16 mouse cellular contexts compared by ENCODE assay signal in genomic region chr5:129578201-129578600, GRCm38 (mm10). TPM values are rescaled to one million over a fixed set of nuclear protein-coding genes. Genes with fewer than 3 reads are reported as not detected.
DNase-seq lines count a peak whose midpoint lies in the region; ATAC-seq and TF ChIP-seq lines count a peak whose summit lies in the region.
"Had no signal": no experiment of that assay in that cellular context is flagged by ENCODE, and none has a peak within 500 bp of the region (broad histone marks: within the 10 kb centered on the region; RNA-seq: fewer than 3 reads in every experiment).

No protein-coding gene starts in this region.

- ATAC-seq in kidney, embryonic 15.5 days (replicated peaks; ENCODE audit: low FRiP score): no peak
- 0 out of 2 replicates have a peak, but pooled peaks have one; percentile 40 for ATAC-seq in kidney, postnatal 0 days (replicated peaks; ENCODE audit: low FRiP score, low read depth)
- ATAC-seq: intestine, postnatal 0 days; liver, postnatal 0 days had no signal

- H3K27me3 ChIP-seq in kidney, embryonic 15.5 days: peaks cover 32% of the 10 kb centered on the region
- H3K27me3 ChIP-seq in kidney, postnatal 0 days (ENCODE audit: insufficient read depth, low read length): no peaks in the 10 kb centered on the region

- H3K36me3 ChIP-seq in kidney, embryonic 15.5 days: no peaks in the 10 kb centered on the region
- H3K36me3 ChIP-seq in kidney, postnatal 0 days (ENCODE audit: insufficient read depth, low read length): no peaks in the 10 kb centered on the region
- H3K36me3 ChIP-seq: limb, embryonic 15.5 days had no signal

- no peaks in the 10 kb centered on the region for H3K9me3 ChIP-seq in kidney, embryonic 15.5 days (replicated peaks)
- H3K9me3 ChIP-seq in kidney, postnatal 0 days (replicated peaks; ENCODE audit: low read length): no peaks in the 10 kb centered on the region
- H3K9me3 ChIP-seq: limb, embryonic 15.5 days; midbrain, embryonic 12.5 days had no signal

- H3K27ac ChIP-seq in kidney, embryonic 15.5 days: no peak overlapping the region
- no peak overlapping the region for H3K27ac ChIP-seq in kidney, postnatal 0 days
- H3K27ac ChIP-seq: hindbrain, embryonic 14.5 days; limb, embryonic 15.5 days; midbrain, embryonic 12.5 days had no signal

- H3K4me3 ChIP-seq in kidney, embryonic 15.5 days (replicated peaks): no peak overlapping the region
- H3K4me3 ChIP-seq in kidney, postnatal 0 days (replicated peaks; ENCODE audit: low read depth, low read length): no peak overlapping the region
- H3K4me3 ChIP-seq: limb, embryonic 15.5 days; midbrain, embryonic 12.5 days; myocyte had no signal

- H3K4me2 ChIP-seq in kidney, embryonic 15.5 days: no peak overlapping the region
- H3K4me2 ChIP-seq in kidney, postnatal 0 days (ENCODE audit: low read length): no peak overlapping the region
- H3K4me2 ChIP-seq: hindbrain, embryonic 14.5 days; limb, embryonic 15.5 days; midbrain, embryonic 12.5 days had no signal

- peaks cover 10% of the 10 kb centered on the region for H3K4me1 ChIP-seq in kidney, embryonic 15.5 days
- H3K4me1 ChIP-seq in kidney, postnatal 0 days (replicated peaks; ENCODE audit: insufficient read depth, low read length): no peaks in the 10 kb centered on the region
- H3K4me1 ChIP-seq: midbrain, embryonic 12.5 days had no signal

- DNase-seq in adrenal gland, adult (ENCODE audit: inconsistent age in 2 of 2, low spot score in 1 of 2): peak; percentile 40 to 46
- no peak for DNase-seq in adrenal gland, postnatal 14 days
- DNase-seq in kidney, adult 18-20 months: peak; percentile 74
- peak; percentile 47 for DNase-seq in R1 (ENCODE audit: low read depth, low spot score)
- peak; percentile 19 for DNase-seq in kidney, postnatal 0 days (ENCODE audit: low spot score)
- no peak for DNase-seq in layer of hippocampus, postnatal 25 days (ENCODE audit: extremely low spot score in 1 of 2, low spot score in 1 of 2)
- DNase-seq in spleen, postnatal 10 days (ENCODE audit: low spot score in 2 of 2): no peak
- DNase-seq: cerebellum, adult 18-20 months; liver, postnatal 0 days; thymus, adult 18-20 months had no signal

- TF ChIP-seq CTCF in kidney, postnatal 0 days (IDR thresholded peaks at IDR 0.05; ENCODE audit: low read depth): no peak

- H3K9ac ChIP-seq in kidney, embryonic 15.5 days: no peak overlapping the region
- H3K9ac ChIP-seq in kidney, postnatal 0 days (ENCODE audit: low read depth, low read length): no peak overlapping the region
- H3K9ac ChIP-seq: hindbrain, embryonic 14.5 days; limb, embryonic 15.5 days; liver, postnatal 0 days; midbrain, embryonic 12.5 days had no signal

- WGBS in kidney, embryonic 15.5 days: 36% methylated on average over 12 of the region's 12 CpGs
- WGBS in kidney, postnatal 0 days: 30% methylated on average over 12 of the region's 12 CpGs

RNA-seq across cellular contexts. Expression of gene Mmp17, which starts 5.8 kb away (rescaled TPM):
- total RNA-seq in adrenal gland, postnatal 14 days (2021): 1.2 and 1.7 TPM in 2 replicates
- 3.9 and 4.1 TPM in 2 replicates for polyA plus RNA-seq in kidney, embryonic 15.5 days (2015; fragmentation: Nextera tagmentation; extraction: Ambion mirVana)
- 1.5 and 2.0 TPM in 2 replicates for polyA plus RNA-seq in kidney, postnatal 0 days (2015; fragmentation: Nextera tagmentation; extraction: Ambion mirVana)
- total RNA-seq in layer of hippocampus, postnatal 25 days (2021): 100 to 1,000 TPM; 125 to 126 TPM

Comparison
In these comparisons a context has a peak if more than half of its experiments do, and no peak if none do; other contexts are left out.
1. DNase-seq: peak in adrenal gland, adult (2 of 2), kidney, adult 18-20 months (single experiment), R1 (single experiment) and kidney, postnatal 0 days (single experiment); none in adrenal gland, postnatal 14 days (single experiment), layer of hippocampus, postnatal 25 days (0 of 2) and spleen, postnatal 10 days (0 of 2).
2. RNA of gene Mmp17, which starts 5.8 kb away (total RNA-seq): 125 to 126 TPM in layer of hippocampus, postnatal 25 days; 1.2 to 1.7 TPM in adrenal gland, postnatal 14 days; every median in the first group is over 10 times any median in the second.